Mouse (Mus musculus) large intestine, adult 2 months (tissue): ENCODE results near the gene 1700067K01Rik. TPM values are rescaled to one million over a fixed set of nuclear protein-coding genes. Genes with fewer than 3 reads are reported as not detected.

Experiments used
- DNase-seq: peaks from one replicate; pipeline ENCODE4 v3.0.0-alpha.2; 2012; ENCODE audit warnings: low read depth, low spot score
- WGBS: fragments of 180-500 bp; shearing (Covaris S2); methylation state at CpG from one replicate; pipeline ENCODE4 v1.1.7; 2018; 5-methylcytosine and 5-hydroxymethylcytosine counted together
- polyA plus RNA-seq: library from polyadenylated mRNA; depleted of rRNA; stranded (reverse); fragments of >200 nt; gene quantifications from 2 replicates; pipeline ENCODE4 v1.2.3, GENCODE M21; 2012; rRNA removed

Gene 1700067K01Rik
- polyA plus RNA-seq, 1 experiment, result 0.27 TPM

GRCm38 (mm10) chr8:84042066-84042947 lies 41.0 kb downstream of the 1700067K01Rik start, which contains the start of gene Il27ra:
Gene Il27ra, minus strand, starts transcription at chr8:84042589.
- DNase-seq, result no peak
- 6% methylated on average over 40 of the region's 40 CpGs for WGBS

GRCm38 (mm10) chr8:84042948-84043342 lies 41.6 kb downstream of the 1700067K01Rik start:
- 61% methylated on average over 12 of the region's 12 CpGs for WGBS
- no peak for DNase-seq

GRCm38 (mm10) chr8:84044103-84044502 lies 42.8 kb downstream of the 1700067K01Rik start:
- no peak for DNase-seq
- 32% methylated on average over 7 of the region's 7 CpGs for WGBS

GRCm38 (mm10) chr8:84044900-84045299 lies 43.6 kb downstream of the 1700067K01Rik start, which contains the start of gene Rln3:
Gene Rln3, minus strand, starts transcription at chr8:84045000.
- WGBS, result 26% methylated on average over 9 of the region's 9 CpGs
- no peak for DNase-seq

GRCm38 (mm10) chr8:84046505-84046904 lies 45.2 kb downstream of the 1700067K01Rik start:
- WGBS, result 86% methylated on average over 3 of the region's 3 CpGs
- DNase-seq, result no peak

GRCm38 (mm10) chr8:84048171-84048570 lies 46.9 kb downstream of the 1700067K01Rik start:
- 65% methylated on average over 5 of the region's 5 CpGs for WGBS
- DNase-seq, result no peak

- DNase-seq, result no peak
- WGBS, result 39% methylated on average over 3 of the region's 3 CpGs
Measured at GRCm38 (mm10) chr8:84052746-84053145, 51.4 kb downstream of the 1700067K01Rik start.

- no peak for DNase-seq
- 94% methylated on average over 5 of the region's 5 CpGs for WGBS
Measured at GRCm38 (mm10) chr8:84053229-84053628, 51.9 kb downstream of the 1700067K01Rik start.

Other genes with a start within 250 kb of the 1700067K01Rik start
- gene Adgrl1, start 101.4 kb upstream of the 1700067K01Rik start, polyA plus RNA-seq, result 13.4 and 18.8 TPM in 2 replicates
- 0.43 and 0.52 TPM in 2 replicates for gene Gm10644, start 46.3 kb upstream of the 1700067K01Rik start, polyA plus RNA-seq
- 35.0 and 42.7 TPM in 2 replicates for gene Asf1b, start 46.0 kb upstream of the 1700067K01Rik start, polyA plus RNA-seq
- 59.9 and 65.0 TPM in 2 replicates for gene Prkaca, start 28.5 kb upstream of the 1700067K01Rik start, polyA plus RNA-seq
- gene Samd1, start 3.8 kb upstream of the 1700067K01Rik start, polyA plus RNA-seq, result 35.7 and 37.6 TPM in 2 replicates
- gene 2210011C24Rik, start 10.7 kb downstream of the 1700067K01Rik start, polyA plus RNA-seq, result 2.3 and 3.2 TPM in 2 replicates
- gene Palm3, start 20.0 kb downstream of the 1700067K01Rik start, polyA plus RNA-seq, result 0.11 TPM in 1 of 2 replicates, not detected in the other
- gene Il27ra, start 41.1 kb downstream of the 1700067K01Rik start, polyA plus RNA-seq, result 5.5 and 6.5 TPM in 2 replicates
- gene Rln3, start 43.5 kb downstream of the 1700067K01Rik start, polyA plus RNA-seq, result 0.49 and 0.56 TPM in 2 replicates
- gene Gm10643, start 63.6 kb downstream of the 1700067K01Rik start, polyA plus RNA-seq, result 0.82 and 1.1 TPM in 2 replicates
- 19.0 and 25.2 TPM in 2 replicates for gene Rfx1, start 65.3 kb downstream of the 1700067K01Rik start, polyA plus RNA-seq
- 73.4 and 87.9 TPM in 2 replicates for gene Dcaf15, start 103.3 kb downstream of the 1700067K01Rik start, polyA plus RNA-seq
- 5.6 and 5.9 TPM in 2 replicates for gene Podnl1, start 124.5 kb downstream of the 1700067K01Rik start, polyA plus RNA-seq
- gene Cc2d1a, start 146.4 kb downstream of the 1700067K01Rik start, polyA plus RNA-seq, result 30.2 and 38.0 TPM in 2 replicates
- gene 4930432K21Rik, start 146.5 kb downstream of the 1700067K01Rik start, polyA plus RNA-seq, result 0.22 and 0.32 TPM in 2 replicates
- gene Nanos3, start 183.7 kb downstream of the 1700067K01Rik start, polyA plus RNA-seq, result 0.22 and 0.30 TPM in 2 replicates
- 10.4 and 16.4 TPM in 2 replicates for gene Zswim4, start 235.6 kb downstream of the 1700067K01Rik start, polyA plus RNA-seq
- 137 and 143 TPM in 2 replicates for gene D8Ertd738e, start 248.2 kb downstream of the 1700067K01Rik start, polyA plus RNA-seq